Mouse (Mus musculus): ENCODE measurements around the gene D630023F18Rik. TPM values are rescaled to one million over a fixed set of nuclear protein-coding genes. Genes with fewer than 3 reads are reported as not detected.

The D630023F18Rik gene
- total RNA-seq (2014; fragmentation: Nextera tagmentation) = 0.70 TPM in 1 of 2 replicates, not detected in the other
- 1.3 and 2.3 TPM in 2 replicates for total RNA-seq (2017)

- ATAC-seq (replicated peaks; ENCODE audit: poor library complexity, severe bottlenecking) = no peak
Observed at GRCm38 (mm10) chr1:65122574-65123372, at the start of gene D630023F18Rik. Gene D630023F18Rik, minus strand, starts transcription at chr1:65123214.

DNA sequence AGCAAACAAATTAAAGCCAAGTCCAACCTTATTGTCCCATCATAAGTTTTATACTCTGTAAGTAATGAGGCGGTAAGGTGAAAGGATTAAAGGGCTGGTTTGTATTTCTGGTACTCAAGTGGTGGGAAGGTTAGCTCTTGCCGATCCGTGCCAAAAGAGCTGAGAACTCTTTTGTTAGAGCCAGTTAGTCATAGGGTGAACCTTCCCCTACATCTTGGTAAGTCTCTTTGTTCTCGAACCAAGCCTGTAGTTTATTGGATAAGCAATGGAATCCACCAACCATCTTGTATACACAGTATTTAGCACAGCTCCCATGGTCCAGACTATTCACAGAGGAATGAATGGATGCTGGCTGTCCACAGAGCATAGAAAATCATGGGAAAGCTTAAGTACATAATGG lies 48.6 kb upstream of the D630023F18Rik start:
- no peak for ATAC-seq (replicated peaks; ENCODE audit: poor library complexity, severe bottlenecking)

- ATAC-seq (replicated peaks; ENCODE audit: poor library complexity, severe bottlenecking) = no peak
Observed at GRCm38 (mm10) chr1:65169947-65170346, 46.9 kb upstream of the D630023F18Rik start.

GRCm38 (mm10) chr1:65169536-65169935 lies 46.5 kb upstream of the D630023F18Rik start:
- ATAC-seq (replicated peaks; ENCODE audit: poor library complexity, severe bottlenecking) = no peak

GRCm38 (mm10) chr1:65167496-65167895 lies 44.5 kb upstream of the D630023F18Rik start:
- no peak for ATAC-seq (replicated peaks; ENCODE audit: poor library complexity, severe bottlenecking)

- ATAC-seq (replicated peaks; ENCODE audit: poor library complexity, severe bottlenecking) = peak; percentile 30; the same call in 1 of the 2 replicates
Observed at GRCm38 (mm10) chr1:65162210-65162609, 39.2 kb upstream of the D630023F18Rik start.

DNA sequence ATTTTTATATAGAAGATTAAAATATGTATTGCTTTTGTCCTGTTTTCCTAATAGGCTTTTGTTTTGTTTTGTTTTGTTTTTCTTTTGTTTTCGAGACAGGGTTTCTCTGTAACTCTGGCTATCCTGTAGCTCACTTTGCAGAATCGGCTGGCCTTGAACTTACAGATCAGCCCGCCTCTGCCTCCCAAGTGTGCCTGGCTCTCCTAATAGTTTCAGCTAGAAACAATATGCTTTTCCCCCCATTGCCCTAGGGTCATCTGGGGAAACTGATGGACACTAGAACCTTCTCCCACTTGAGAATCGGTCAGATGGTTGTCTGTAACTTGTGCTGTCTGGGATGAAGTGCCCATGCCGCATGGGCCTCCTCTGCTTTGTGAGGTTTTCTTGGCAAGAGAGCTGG lies 33.1 kb upstream of the D630023F18Rik start:
- ATAC-seq (replicated peaks; ENCODE audit: poor library complexity, severe bottlenecking) = no peak

DNA sequence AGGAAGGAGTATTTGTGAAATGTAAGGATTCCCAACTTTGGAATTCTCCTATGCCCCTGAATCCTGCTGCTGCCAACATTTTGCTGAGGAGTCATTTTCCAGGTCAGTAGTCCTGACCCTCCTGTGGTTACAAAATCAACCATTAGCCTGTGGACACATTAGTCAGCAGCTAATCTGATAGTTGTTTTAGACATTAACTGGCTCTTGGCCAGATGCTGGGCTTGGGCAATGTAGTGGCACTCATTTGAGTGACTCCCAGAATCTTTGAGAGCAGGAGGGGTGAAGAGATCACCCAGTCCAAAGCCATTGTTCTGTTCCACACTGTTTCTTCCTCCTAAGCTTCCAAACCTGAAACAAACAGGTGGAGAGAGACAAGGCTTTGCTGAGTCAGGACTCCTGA lies 31.8 kb upstream of the D630023F18Rik start:
- ATAC-seq (replicated peaks; ENCODE audit: poor library complexity, severe bottlenecking) = no peak

DNA sequence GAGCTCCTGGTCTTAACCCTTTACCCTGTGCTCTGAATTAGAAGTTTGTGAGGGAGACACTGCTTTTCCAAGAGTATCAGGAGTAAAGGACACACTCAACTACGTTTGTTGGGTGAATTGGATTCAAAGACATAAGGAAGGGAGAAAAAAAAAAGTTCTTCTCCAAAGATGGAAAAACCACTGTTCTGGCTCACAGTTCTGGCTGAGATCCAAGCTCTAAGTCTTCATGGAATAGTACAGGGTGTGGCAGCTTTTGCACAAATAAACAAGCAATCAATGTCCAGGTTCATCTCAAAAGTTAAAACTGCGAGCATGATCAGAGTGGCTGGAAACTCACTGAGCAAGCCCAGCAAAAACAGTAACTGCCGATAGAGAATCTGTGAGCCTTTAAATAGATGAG lies 25.0 kb upstream of the D630023F18Rik start:
- no peak for ATAC-seq (replicated peaks; ENCODE audit: poor library complexity, severe bottlenecking)

GRCm38 (mm10) chr1:65147326-65147725 lies 24.3 kb upstream of the D630023F18Rik start:
- no peak for ATAC-seq (replicated peaks; ENCODE audit: poor library complexity, severe bottlenecking)

GRCm38 (mm10) chr1:65146601-65147000 lies 23.6 kb upstream of the D630023F18Rik start:
- ATAC-seq (replicated peaks; ENCODE audit: poor library complexity, severe bottlenecking) = no peak

DNA sequence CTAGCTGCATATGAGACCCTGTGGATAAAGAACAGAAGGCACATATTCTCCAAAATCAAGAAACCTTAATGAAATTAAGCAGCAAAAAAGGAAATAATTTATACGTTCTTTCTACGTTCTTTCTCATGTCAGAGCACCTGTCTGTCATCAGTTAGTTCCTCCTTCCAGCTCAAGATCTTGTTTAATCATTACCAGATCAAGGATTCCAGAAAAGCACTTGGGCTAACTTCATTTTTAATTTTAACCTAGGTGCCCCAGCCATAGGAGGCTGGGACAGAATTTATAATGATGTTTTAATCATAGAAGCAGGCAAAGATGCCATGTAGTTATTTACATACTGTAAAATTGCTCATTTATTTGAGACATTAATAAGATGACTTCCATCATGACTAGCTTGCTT lies 21.8 kb upstream of the D630023F18Rik start:
- no peak for ATAC-seq (replicated peaks; ENCODE audit: poor library complexity, severe bottlenecking)

DNA sequence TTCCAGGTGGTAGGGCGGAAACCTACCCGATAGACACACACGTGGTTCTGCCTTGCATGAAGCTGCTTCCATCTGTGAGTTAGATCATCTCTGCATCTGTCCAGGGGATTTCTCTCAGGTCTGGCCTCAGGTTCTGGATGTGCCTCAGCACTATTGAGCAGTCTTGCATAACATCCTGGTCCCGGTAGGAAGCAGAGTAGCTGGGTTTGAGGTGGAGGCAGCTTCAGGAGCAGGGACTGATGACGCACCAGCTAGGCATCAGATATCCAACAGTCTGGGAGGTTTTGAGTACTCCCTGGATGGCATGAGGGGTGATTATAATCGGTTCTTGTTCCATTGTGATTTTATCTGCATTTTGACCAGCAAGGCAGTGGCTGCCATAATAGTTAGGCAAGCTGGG lies 14.5 kb upstream of the D630023F18Rik start:
- ATAC-seq (replicated peaks; ENCODE audit: poor library complexity, severe bottlenecking) = no peak

DNA sequence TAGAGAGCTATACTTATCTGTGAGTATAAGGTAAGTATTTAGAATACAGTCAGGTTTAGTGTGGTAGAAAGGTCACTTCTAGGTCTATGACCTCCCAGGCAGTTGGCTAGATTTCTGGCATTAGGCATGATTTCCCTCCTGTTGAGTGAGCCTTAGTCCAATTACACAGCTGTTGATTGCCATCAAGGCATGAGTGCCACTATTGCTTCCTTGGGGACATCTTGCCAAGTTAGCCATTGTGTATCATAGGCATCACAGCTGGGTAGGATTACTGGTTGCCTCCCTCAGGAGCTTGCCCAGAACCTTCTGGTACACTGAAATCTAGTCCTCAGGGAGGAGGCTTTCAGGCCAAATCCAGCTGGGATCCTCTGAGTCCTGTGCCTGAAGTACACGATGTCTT lies 9.8 kb upstream of the D630023F18Rik start:
- no peak for ATAC-seq (replicated peaks; ENCODE audit: poor library complexity, severe bottlenecking)

- ATAC-seq (replicated peaks; ENCODE audit: poor library complexity, severe bottlenecking) = no peak
Observed at GRCm38 (mm10) chr1:65131671-65132070, 8.7 kb upstream of the D630023F18Rik start.

GRCm38 (mm10) chr1:65130226-65130625 lies 7.2 kb upstream of the D630023F18Rik start:
- ATAC-seq (replicated peaks; ENCODE audit: poor library complexity, severe bottlenecking) = no peak

GRCm38 (mm10) chr1:65129634-65130180 lies 6.7 kb upstream of the D630023F18Rik start:
- ATAC-seq (replicated peaks; ENCODE audit: poor library complexity, severe bottlenecking) = no peak

- ATAC-seq (replicated peaks; ENCODE audit: poor library complexity, severe bottlenecking) = peak; percentile 65
Observed at GRCm38 (mm10) chr1:65119438-65119837, 3.6 kb downstream of the D630023F18Rik start, which contains the start of gene Gm28845. Gene Gm28845, minus strand, starts transcription at chr1:65119558.

DNA sequence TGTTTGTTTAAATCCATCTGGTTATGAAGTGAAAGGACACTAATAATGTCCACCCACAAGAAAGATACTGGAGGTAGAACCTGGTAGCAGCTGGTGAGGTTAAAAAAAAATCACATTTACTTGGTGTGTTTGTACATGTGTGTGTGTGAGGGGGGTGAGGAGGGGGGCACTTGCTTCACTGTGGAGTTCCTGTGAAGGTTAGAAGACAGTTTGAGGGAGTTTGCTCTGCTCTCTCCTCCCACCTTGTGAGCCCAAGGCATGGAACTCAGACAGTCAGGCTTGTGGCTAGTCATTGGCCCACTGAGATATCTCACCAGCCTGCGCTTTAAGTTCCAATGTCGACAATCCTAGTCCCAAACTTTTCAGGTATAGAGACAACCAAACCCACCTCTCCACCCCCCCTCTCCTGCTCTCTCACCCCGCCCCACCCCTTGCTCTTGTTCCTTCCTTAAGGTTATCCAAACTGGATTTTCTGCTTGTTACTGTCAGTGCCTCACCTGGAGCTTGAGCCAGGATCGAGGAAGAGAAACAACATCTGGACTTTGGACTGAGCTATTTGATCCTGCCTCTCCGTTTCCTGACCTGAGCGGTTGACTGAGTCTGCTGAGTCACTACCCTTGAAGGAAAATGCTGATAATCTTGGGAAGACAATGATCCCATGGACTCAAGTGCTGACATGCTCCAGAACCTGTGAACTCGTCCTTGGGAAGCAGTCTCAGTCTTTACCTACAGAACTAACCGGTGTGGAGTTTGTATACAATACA lies 4.7 kb downstream of the D630023F18Rik start:
- no peak for ATAC-seq (replicated peaks; ENCODE audit: poor library complexity, severe bottlenecking)

DNA sequence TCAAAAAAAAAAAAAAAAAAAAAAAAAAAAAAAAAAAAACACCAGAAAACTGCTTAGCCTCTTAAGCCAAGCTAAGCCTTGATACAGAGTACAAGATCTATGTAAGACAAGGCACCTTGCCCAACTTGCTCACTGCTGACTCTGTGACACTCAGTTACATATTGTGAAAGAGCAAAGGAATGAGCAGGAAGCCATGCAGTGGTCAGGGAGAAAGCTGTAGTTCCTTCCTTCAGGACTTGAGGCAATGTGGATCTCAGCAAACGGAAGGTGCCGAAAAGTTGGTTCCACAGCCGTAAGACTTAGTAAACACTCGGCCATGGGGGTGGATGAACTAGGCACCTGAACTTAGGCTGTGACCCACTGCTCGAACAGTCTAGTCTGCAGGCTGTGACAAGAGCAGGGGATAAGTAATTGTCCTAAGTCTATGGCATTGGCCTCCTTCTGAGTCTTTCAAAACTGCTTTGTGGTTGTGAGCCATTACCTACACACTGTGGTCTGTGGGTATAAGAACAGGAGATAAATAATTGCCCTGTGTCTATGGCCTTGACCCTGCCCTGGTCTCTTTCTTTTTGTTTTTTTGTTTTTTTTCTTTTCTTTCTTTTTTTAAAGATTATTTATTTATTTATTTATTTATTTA lies 9.4 kb downstream of the D630023F18Rik start:
- peak; percentile 79 for ATAC-seq (replicated peaks; ENCODE audit: poor library complexity, severe bottlenecking)

GRCm38 (mm10) chr1:65112807-65113196 lies 10.2 kb downstream of the D630023F18Rik start:
- peak; percentile 56 for ATAC-seq (replicated peaks; ENCODE audit: poor library complexity, severe bottlenecking)

Data from granulocyte monocyte progenitor cell, adult 5-6 weeks (primary cell).